Mouse (Mus musculus) R1 (cell line): ENCODE measurements around the gene Cfap97d1.
A peak's percentile ranks its signal among the peaks of the same experiment; 100 is the strongest.

Experiments used
- DNase-seq: peaks from one replicate; pipeline ENCODE4 v3.0.0-alpha.2; 2018; ENCODE audit warnings: low read depth, low spot score

Cfap97d1 gene

GRCm38 (mm10) chr11:102035456-102035960 lies 51.4 kb downstream of the Cfap97d1 start:
- DNase-seq, result no peak

GRCm38 (mm10) chr11:102036336-102036735 lies 52.3 kb downstream of the Cfap97d1 start:
- DNase-seq, result no peak

- DNase-seq, result no peak
These were observed 53.7 kb downstream of the Cfap97d1 start for GRCm38 (mm10) chr11:102037789-102038188.

GRCm38 (mm10) chr11:102039487-102040137 lies 55.5 kb downstream of the Cfap97d1 start:
- no peak for DNase-seq

- DNase-seq, result peak; percentile 97
These were observed 56.1 kb downstream of the Cfap97d1 start for GRCm38 (mm10) chr11:102040138-102040524.

- DNase-seq, result peak; percentile 77
These were observed 56.6 kb downstream of the Cfap97d1 start for GRCm38 (mm10) chr11:102040646-102041045.

GRCm38 (mm10) chr11:102041350-102041949 lies 57.4 kb downstream of the Cfap97d1 start, which contains the start of gene Cd300lg:
TSS of gene Cd300lg (plus strand) at chr11:102041509.
- DNase-seq, result no peak
